Mouse (Mus musculus): ENCODE results near the gene Etfa. TPM values are rescaled to one million over a fixed set of nuclear protein-coding genes. Genes with fewer than 3 reads are reported as not detected.

Etfa gene
- 10 to 100 TPM; 38.7 to 39.4 TPM for total RNA-seq (2021)

GRCm38 (mm10) chr9:55512027-55512543, at the start of gene Etfa:
Gene Etfa, minus strand, starts transcription at chr9:55512243.
- intact Hi-C loops (cut with DNase I), result no loop called here

DNA sequence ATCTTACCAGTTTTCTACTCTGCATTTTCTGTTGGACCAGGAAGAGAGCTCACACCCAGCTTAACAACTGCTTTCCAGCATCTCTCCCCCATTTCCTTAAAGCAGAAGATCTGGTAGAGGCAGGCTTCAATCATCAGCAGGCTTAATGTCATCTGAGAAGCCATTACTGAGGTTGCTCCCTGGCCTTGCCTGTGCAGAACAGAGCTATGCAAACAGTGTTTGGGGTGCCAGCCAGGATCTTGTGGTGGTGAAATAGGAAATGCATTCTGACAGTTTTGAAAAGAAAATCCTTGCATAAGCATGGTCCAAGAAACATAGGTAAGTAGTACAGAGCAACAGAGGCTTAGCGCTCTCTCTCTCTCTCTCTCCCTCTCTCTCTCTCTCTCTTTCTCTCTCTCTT, 48.9 kb upstream of the Etfa start:
- intact Hi-C loops (cut with DNase I), result no loop called here

More at GRCm38 (mm10) chr9:55512027-55512543, at the start of gene Etfa:
- DNase-seq, result peak; percentile 95

DNA sequence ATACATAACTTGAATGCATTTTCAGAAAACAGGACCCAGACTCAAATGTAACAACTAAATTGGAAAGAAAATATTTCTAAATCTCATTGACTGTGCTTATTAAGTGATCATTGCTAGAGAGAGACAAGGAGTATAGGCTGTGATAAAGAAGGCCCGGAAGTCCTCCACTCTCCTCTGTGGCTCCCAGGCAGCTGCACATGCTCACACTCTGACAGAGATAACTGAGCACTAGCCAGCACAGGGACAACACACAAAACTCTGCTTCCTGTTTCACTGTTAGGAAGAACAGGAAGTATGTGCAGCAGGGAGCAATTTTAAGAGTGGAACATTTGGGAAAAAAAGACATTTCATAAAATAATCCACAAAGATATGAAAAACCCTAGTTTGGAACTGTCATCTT, 42.9 kb upstream of the Etfa start:
- DNase-seq, result no peak
- intact Hi-C loops (cut with DNase I), result no loop called here

More for the DNA sequence above, 48.9 kb upstream of the Etfa start:
- DNase-seq, result no peak

DNA sequence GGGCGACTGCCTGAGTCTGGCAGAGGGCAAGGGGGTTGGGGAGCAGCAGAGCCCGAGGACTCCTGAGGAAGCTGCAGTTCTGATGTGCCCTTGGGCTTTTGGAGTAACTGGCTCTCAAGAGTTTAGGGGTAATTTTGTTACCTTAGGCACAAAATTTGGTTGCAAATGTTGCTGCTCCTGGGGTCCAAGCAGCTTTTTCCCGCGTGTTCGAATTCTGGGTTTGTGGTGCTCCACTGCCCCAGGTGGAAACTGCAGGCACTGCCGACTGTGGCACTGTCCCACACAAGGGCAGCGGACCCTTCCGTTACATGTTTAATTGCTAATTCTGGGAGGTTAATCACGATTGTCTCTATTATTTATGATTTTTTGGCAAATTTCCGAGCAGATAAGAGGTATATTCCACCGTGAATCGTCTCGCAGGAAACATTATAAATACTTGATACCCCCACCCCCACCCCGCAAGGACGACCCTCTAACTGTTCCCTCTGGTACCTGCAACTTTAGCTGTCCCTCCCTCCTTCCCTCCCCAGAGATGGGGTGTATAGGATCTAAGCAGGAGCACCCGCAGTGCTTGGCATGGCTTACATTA, 37.4 kb upstream of the Etfa start:
- peak; percentile 8 for DNase-seq
- intact Hi-C loops (cut with DNase I), result loop anchor here (10.0 kb wide), 1 partner anchor 365 kb away; no protein-coding TSS in a partner anchor

DNA sequence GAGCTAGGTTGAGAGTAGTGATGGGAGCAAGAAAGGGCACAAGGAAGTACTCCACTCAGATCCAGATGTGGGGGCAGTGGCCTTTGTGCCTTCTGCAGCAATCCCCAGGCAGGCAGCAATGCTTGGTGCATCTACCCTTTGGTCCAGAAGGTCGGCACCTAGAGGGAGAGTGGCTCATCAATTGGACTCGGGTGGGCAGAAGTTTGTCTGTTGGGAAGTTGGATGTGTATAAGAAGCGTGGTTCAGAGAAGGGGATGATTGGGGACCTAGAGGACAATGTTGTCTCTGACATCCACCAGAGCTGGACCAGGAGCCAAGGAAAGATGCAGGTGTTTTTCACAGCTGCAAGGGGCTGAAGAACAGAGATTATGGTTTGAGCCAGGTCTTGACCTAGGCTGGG, 36.8 kb upstream of the Etfa start:
- no peak for DNase-seq
- intact Hi-C loops (cut with DNase I), result loop anchor here (10.0 kb wide), 1 partner anchor 366 kb away; no protein-coding TSS in a partner anchor

DNA sequence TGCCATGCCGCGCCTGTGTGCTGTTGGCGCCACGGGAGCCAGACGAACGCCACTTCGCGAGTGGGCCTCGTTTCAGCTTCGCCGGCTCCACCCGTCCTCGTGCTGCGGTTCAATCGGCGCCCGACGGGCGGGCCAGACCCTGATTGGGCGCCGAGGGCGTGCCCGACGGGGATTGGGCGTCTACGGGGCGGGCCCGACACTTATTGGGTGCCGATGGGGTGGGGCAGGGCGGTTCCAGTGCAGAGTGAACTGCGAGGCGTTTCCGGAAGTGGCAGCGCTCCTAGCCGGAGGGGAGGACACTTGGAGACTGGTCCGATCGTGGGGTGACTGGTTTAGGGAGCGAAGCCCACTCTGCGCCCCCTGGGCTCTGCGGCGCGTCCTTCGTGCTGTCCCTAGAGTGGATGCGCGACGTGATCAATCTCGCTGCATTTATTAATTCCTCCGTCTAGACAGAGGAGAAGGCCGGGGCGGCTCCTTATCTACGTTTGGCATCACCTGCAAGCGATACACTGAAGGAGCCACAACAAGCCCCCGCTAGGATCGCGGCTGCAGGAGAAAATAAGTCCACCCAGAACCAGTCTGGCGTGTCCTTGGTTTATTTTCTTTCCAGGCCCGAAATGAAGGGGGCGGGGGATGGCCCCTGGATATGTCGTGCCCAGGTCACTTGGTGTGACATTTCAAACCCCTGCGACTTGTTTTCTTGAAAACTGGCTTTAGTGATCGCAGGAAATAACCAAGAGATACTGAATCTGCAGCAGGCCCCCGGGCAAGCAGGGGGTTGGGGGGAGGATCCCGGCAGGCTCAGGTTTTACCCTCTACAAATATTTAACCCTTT, 34.4 kb upstream of the Etfa start:
- DNase-seq, result peak; percentile 26
- intact Hi-C loops (cut with DNase I), result loop anchor here (10.0 kb wide), 1 partner anchor 368 kb away; no protein-coding TSS in a partner anchor

GRCm38 (mm10) chr9:55545556-55546175, 33.6 kb upstream of the Etfa start:
- DNase-seq, result no peak
- intact Hi-C loops (cut with DNase I), result loop anchor here (10.0 kb wide), 1 partner anchor 369 kb away; no protein-coding TSS in a partner anchor

GRCm38 (mm10) chr9:55544861-55545555, 33.0 kb upstream of the Etfa start:
- DNase-seq, result peak; percentile 13
- intact Hi-C loops (cut with DNase I), result loop anchor here (10.0 kb wide), 1 partner anchor 370 kb away; no protein-coding TSS in a partner anchor

- DNase-seq, result peak; percentile 26
- intact Hi-C loops (cut with DNase I), result loop anchor here (10.0 kb wide), 1 partner anchor 371 kb away; no protein-coding TSS in a partner anchor
These were observed 31.8 kb upstream of the Etfa start for GRCm38 (mm10) chr9:55543703-55544401.

DNA sequence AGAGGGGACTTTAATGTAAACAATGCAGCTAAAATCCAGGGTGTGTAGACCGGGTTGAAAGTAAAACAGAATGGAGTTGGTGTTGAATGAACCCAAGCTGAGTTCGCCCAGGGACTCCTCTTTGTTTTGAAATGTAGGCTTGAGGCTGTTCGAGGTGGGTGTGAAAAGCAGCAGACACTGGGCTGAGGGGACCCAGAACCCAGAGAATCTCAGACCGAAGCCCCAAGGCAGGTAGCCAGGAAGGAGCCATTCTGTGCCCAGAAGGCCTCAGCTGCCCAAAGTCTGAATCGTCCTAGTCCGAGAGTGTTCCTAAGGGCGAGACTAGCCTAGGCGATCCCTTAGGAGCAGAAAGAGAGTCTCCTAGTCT, 31.3 kb upstream of the Etfa start:
- intact Hi-C loops (cut with DNase I), result loop anchor here (10.0 kb wide), 1 partner anchor 371 kb away; no protein-coding TSS in a partner anchor
- peak; percentile 6 for DNase-seq

GRCm38 (mm10) chr9:55542366-55543325, 30.6 kb upstream of the Etfa start:
- intact Hi-C loops (cut with DNase I), result loop anchor here (10.0 kb wide), 1 partner anchor 372 kb away; no protein-coding TSS in a partner anchor
- DNase-seq, result peak; percentile 10

DNA sequence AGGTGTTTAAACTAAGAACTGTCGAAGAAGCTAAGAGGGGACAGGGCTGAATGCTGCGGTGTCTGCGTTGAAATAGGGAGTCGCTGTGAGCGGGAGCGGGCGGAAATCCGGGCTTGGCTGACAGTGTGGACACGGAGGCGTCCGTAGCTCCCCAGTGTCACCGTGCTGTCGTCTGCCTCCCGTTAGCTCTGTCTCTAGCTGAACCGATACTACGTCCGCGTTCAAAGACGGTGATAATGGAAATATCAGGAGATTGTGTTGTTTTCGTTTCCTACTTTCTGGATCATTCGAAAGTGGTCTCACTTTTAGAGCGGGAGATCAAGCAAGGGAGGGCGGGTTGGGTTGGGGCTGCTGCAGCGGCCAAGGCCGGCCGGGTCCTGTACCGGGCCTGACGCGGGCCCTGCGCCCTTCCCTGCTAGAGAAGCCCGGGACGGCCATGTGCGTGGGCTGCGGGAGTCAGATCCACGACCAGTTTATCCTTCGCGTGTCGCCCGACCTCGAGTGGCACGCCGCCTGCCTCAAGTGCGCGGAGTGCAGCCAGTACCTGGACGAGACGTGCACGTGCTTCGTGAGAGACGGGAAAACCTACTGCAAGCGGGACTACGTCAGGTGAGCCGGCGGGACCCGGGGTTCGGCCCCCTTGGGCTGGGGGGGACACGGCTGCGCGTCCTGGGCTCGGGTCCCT, 29.8 kb upstream of the Etfa start:
- peak; percentile 10 for DNase-seq
- intact Hi-C loops (cut with DNase I), result loop anchor here (10.0 kb wide), 1 partner anchor 373 kb away; no protein-coding TSS in a partner anchor

- DNase-seq, result peak; percentile 81
- intact Hi-C loops (cut with DNase I), result loop anchor here (10.0 kb wide), 1 partner anchor 374 kb away; no protein-coding TSS in a partner anchor
These were observed 28.8 kb upstream of the Etfa start for GRCm38 (mm10) chr9:55540888-55541287.

- intact Hi-C loops (cut with DNase I), result loop anchor here (10.0 kb wide), 1 partner anchor 374 kb away; no protein-coding TSS in a partner anchor
- DNase-seq, result no peak
These were observed 28.3 kb upstream of the Etfa start for GRCm38 (mm10) chr9:55540391-55540770.

DNA sequence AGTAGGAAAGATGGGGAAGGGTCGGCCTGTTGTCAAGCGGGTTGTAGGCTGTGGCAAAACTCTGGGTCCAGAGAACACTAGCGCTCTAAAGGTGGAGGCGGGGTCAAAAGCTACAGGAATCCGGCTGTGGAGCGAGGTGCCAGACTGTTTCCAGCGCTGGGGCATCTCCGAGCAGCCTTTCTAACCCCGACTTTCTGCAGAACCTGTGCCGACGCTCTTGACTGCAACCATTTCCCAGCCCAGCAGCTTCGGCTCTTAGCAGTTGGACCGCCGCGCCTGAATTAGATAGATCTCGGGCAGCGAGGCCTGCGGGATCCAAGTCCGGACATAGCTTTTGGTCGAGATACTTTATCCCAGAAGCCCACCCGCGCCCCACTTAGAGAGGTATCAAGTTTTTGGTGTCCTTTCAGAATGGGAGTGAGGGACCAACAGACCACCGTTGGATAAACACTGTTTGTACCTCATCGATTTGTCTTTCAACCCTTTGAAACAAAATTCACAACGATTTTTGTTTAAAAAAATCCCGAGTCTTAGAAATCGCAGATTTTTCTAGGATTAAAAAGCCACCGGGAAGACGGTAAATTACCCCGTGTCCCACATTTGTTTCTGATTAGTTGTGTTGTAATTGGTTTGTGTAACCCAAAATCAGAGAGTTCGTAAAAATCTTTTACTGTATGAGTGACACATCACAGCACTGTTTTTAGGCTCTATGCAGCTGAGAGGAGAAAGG, 27.8 kb upstream of the Etfa start:
- DNase-seq, result peak; percentile 8
- intact Hi-C loops (cut with DNase I), result loop anchor here (10.0 kb wide), 1 partner anchor 375 kb away; no protein-coding TSS in a partner anchor

GRCm38 (mm10) chr9:55539006-55539405, 27.0 kb upstream of the Etfa start:
- no peak for DNase-seq
- intact Hi-C loops (cut with DNase I), result no loop called here

- DNase-seq, result peak; percentile 51
- intact Hi-C loops (cut with DNase I), result no loop called here
These were observed 26.3 kb upstream of the Etfa start, which contains the start of gene Isl2 for GRCm38 (mm10) chr9:55538377-55538776. Gene Isl2, plus strand, starts transcription at chr9:55538672.
